Mouse (Mus musculus) left cerebral cortex, adult 2 months (tissue): Measurements from ENCODE around the gene 4933427D14Rik. TPM values are rescaled to one million over a fixed set of nuclear protein-coding genes. Genes with fewer than 3 reads are reported as not detected.

ENCODE experiments used
- DNase-seq, 2 experiments: peaks; one replicate each; pipeline ENCODE4 v3.0.0; 2021 to 2022; ENCODE audit warnings: low spot score in 2 of 2, mixed read lengths in 1 of 2; ENCODE audit errors: extremely low spot score in 1 of 2
- H3K27ac ChIP-seq: fragments of 200-600 bp; 2 replicates; pipeline ENCODE4 v1.8.1; 2022
- H3K4me3 ChIP-seq: fragments of 200-600 bp; 2 replicates; pipeline ENCODE4 v1.8.1; 2022
- CTCF ChIP-seq: fragments of 200-600 bp; IDR thresholded peaks from 2 replicates; pipeline ENCODE4 v1.8.1; 2022; ENCODE audit warnings: antibody characterized with exemption, mild to moderate bottlenecking, moderate library complexity
- intact Hi-C: fragments of 180-260 bp; cut with DNase I; formaldehyde crosslinking; loops from one replicate; pipeline ENCODE4 v1.15.1; 2025
- total RNA-seq, 2 experiments: library from RNA; stranded (reverse); gene quantifications; 2 replicates each; pipeline ENCODE4 v1.2.3; 2021

Gene 4933427D14Rik
- total RNA-seq, 2 experiments from 2014 or later: 30.5 to 39.7 TPM

DNA sequence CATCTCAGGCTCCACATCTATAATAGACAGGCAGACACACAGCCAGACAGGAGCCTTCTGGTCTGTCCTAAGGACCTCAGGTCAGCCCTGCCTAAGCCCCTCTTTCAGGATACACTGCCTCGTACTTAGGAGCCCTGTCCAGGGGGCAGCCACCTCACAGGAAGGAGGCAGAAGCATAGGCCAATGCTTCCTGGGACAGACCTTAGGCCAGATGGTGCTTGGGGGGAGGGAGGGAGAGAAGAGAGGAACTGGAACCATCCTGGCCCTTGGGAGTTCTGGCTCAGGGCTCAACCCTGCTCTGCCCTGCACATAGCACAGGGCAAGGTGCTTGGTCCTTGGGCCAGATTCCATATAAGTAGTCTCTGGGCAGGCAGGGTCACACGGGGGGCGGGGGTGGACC lies 81.5 kb downstream of the 4933427D14Rik start:
- no peak for TF ChIP-seq CTCF

DNA sequence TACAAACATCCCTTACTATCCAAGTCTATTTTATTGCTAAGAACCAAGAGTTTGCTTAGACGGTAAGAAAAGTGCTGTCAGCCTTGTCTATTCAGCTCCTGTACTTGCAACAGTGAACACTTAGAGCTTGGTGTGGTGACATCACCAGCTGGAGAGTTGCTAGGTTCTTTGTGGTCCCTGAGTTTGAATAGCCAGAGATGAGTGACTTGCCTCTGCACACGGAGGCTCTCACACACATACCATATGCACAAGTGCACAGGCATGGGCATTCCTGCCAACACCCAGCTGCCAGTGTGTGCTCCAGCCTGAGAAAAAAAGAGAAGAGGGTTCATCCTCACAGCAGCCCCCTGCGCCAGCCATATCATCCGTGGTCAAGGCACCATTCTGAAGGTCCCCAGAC lies 83.7 kb downstream of the 4933427D14Rik start:
- no peak overlapping the region for H3K27ac ChIP-seq
- no peak for DNase-seq
- intact Hi-C loops: no loop called here
- H3K4me3 ChIP-seq: no peak overlapping the region
- no peak for TF ChIP-seq CTCF

More for the DNA sequence above, 81.5 kb downstream of the 4933427D14Rik start:
- Histone ChIP-seq H3K4me3 (no peak overlapping the region), H3K27ac (no peak overlapping the region)
- DNase-seq: no peak
- intact Hi-C loops: no loop called here

GRCm38 (mm10) chr11:72120354-72120753 lies 86.9 kb downstream of the 4933427D14Rik start:
- H3K27ac ChIP-seq: no peak overlapping the region
- no peak overlapping the region for H3K4me3 ChIP-seq
- TF ChIP-seq CTCF: no peak
- no peak for DNase-seq
- intact Hi-C loops: no loop called here

DNA sequence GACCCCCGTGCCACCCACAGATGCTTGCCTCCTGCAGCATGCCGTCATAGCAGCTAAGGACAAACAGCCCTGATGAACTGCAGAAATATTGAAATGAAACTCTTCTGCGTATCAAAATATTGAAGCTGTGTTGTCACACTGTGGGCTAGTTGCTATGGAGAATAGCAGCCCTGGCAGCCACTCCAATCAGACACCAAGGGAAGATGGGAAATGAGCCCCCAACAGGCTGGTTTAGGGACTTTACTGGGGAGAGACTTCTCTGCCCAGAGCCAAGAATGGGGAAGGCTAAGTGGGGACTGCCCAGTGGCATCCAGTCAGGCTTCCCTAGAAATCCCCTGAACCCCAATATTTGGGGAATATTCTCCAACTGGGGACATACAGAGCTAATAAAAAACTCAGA lies 88.6 kb downstream of the 4933427D14Rik start:
- DNase-seq: no peak
- no peak overlapping the region for H3K4me3 ChIP-seq
- no peak overlapping the region for H3K27ac ChIP-seq
- intact Hi-C loops: no loop called here
- TF ChIP-seq CTCF: no peak; the same call in 1 of the 2 replicates

- Histone ChIP-seq H3K4me3 (no peak overlapping the region), H3K27ac (no peak overlapping the region)
- DNase-seq: no peak
- TF ChIP-seq CTCF: no peak
- intact Hi-C loops: no loop called here
Measured at GRCm38 (mm10) chr11:72113296-72113695, 94.0 kb downstream of the 4933427D14Rik start.

DNA sequence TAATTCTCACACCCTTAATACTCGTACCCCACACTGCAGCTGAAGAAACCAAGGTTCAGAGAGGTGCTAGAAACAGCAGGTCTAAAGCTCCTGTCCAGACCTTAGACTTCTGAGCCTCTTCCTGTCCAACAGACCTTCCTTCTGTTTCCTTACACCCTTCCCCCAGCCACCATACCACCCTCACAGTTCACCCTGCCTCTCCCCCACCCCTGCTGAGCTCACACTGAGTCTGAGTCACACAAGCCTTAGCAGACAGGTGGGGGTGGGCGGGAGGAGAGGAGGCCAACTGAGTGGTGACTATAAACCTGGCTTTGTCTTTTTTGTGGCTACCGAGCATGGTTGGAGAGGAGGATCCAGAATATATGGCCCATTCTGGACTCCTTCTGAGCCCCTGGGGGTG lies 96.5 kb downstream of the 4933427D14Rik start:
- H3K4me3 ChIP-seq: no peak overlapping the region
- peak overlapping the region; percentile 55; the same call in 1 of the 2 replicates for H3K27ac ChIP-seq
- no peak for TF ChIP-seq CTCF
- DNase-seq: peak in 1 of 2 experiments; percentile 56
- intact Hi-C loops: no loop called here

GRCm38 (mm10) chr11:72104223-72104622 lies 103.0 kb downstream of the 4933427D14Rik start:
- DNase-seq: no peak
- peak overlapping the region; percentile 28; the same call in 1 of the 2 replicates for H3K27ac ChIP-seq

More at GRCm38 (mm10) chr11:72104223-72104622, 103.0 kb downstream of the 4933427D14Rik start:
- no peak overlapping the region for H3K4me3 ChIP-seq
- intact Hi-C loops: no loop called here
- no peak for TF ChIP-seq CTCF

Other genes with a start within 250 kb of the 4933427D14Rik start
- not detected for gene Aipl1, start 169.9 kb downstream of the 4933427D14Rik start, total RNA-seq
- gene Pimreg, start 165.4 kb downstream of the 4933427D14Rik start, total RNA-seq: under 1 TPM in 1 of 2 experiments, not detected in 1; 0.23 TPM
- 10 to 100 TPM; 88.9 to 92.4 TPM for gene Pitpnm3, start 71.7 kb downstream of the 4933427D14Rik start, total RNA-seq
- gene Gm43951, start 619 bp downstream of the 4933427D14Rik start, total RNA-seq: 10 to 100 TPM; 14.5 to 15.1 TPM
- 10 to 100 TPM; 30.3 to 34.9 TPM for gene Txndc17, start 88 bp upstream of the 4933427D14Rik start, total RNA-seq
- 10 to 100 TPM; 15.9 to 18.0 TPM for gene Med31, start 8.1 kb upstream of the 4933427D14Rik start, total RNA-seq
- 10 to 100 TPM; 15.0 to 22.3 TPM for gene Slc13a5, start 59.8 kb upstream of the 4933427D14Rik start, total RNA-seq
- gene Xaf1, start 94.2 kb upstream of the 4933427D14Rik start, total RNA-seq: 1 to 10 TPM; 3.8 to 5.2 TPM
- gene Fbxo39, start 107.0 kb upstream of the 4933427D14Rik start, total RNA-seq: not detected
- 1 to 10 TPM; 2.3 to 3.6 TPM for gene Tekt1, start 155.0 kb upstream of the 4933427D14Rik start, total RNA-seq
- gene Smtnl2, start 204.3 kb upstream of the 4933427D14Rik start, total RNA-seq: 1 to 10 TPM in 1 of 2 experiments, under 1 TPM in 1; 0.33 to 1.2 TPM
- gene Ggt6, start 228.1 kb upstream of the 4933427D14Rik start, total RNA-seq: under 1 TPM; 0.18 to 0.37 TPM
- gene Mybbp1a, start 233.9 kb upstream of the 4933427D14Rik start, total RNA-seq: 10 to 100 TPM; 53.2 to 55.0 TPM